Mouse (Mus musculus) cerebellum, adult 9-11 months (tissue): ENCODE measurements around the gene Plekhg1.

Experiments used
- DNase-seq: peaks from one replicate; pipeline ENCODE4 v3.0.0; 2022

Plekhg1 gene

GRCm38 (mm10) chr10:3972981-3973588, 232.9 kb downstream of the Plekhg1 start, which contains the start of gene Mthfd1l:
Gene Mthfd1l (plus strand): TSS chr10:3973118.
- DNase-seq = peak; percentile 94

DNA sequence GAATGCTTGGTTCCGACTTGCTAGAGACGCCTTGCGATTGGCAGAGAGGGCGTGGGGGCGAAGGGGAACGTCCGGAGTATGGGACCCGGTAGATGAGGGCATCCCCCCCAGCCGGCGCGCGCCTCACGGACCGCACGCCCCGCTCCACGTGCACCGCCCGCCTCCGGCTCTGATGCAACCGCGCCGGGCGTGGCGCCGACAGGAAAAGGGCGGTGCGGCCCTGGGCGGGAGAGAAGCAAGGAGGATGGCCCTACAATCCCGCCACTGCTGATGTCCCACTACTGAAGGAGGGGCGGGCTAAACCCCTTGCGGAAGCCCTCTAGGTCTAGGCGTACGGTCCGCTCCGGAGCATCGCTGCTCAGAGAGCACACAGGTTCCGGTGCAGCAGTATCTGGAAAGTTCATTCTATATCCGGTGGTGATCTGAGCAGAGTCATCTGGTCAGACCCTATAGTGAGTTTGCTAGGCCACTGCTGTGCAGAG, 233.5 kb downstream of the Plekhg1 start:
- DNase-seq = peak; percentile 92

GRCm38 (mm10) chr10:3974380-3974779, 234.2 kb downstream of the Plekhg1 start:
- peak; percentile 43 for DNase-seq

DNA sequence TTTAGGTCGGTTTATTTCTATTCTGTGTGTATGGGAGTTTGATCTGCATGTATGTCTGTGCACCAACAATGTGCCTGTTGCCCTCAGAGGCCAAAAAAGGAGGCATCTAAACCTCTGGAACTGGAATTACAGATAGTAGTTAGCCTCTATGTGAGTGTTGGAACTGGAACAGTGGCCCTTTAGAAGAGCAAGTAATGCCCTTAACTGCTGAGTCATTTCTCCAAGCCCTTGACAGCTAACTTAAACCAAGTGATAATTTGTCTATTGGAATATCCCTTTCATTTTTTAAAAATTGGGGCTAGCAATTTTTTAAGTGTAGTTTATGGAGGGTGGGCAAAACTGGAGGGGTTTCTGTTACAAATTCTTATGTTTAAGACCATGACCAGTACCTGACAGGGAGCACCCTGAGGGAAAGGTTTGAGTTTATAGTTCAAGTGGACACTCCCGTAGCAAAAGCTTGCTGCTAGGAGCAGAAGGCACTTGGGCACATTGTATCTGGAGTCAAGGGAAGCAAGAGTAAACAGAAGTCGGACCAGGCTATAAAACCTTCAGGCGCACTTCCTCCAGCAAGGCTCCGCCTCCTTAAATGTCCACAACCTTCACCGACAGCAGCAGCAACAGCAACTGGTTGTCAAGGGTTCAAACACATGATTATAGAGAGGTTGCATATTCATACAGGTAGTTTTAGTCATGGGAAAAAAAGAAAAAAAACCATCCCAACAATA, 235.9 kb downstream of the Plekhg1 start:
- peak; percentile 42 for DNase-seq

DNA sequence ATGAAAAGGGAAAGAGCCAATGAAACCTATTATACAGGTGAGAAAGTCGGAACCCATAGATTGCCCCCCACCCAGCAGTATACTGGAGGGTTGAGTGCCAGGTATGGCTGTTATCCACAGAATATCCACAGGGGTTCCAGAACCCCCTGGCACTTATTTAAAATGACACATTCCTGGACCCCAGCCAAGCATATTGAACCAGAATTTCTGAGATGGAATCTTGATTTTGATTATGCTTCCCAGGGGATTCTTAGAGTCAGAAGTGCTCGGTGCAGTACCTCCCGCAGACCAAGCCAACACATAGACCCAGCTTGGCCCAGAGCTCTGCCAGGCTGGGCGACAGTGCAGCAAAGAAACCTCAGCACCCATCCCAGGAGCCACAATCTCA, 236.5 kb downstream of the Plekhg1 start:
- DNase-seq = peak; percentile 50

- peak; percentile 61 for DNase-seq
Observed at GRCm38 (mm10) chr10:3978326-3978725, 238.2 kb downstream of the Plekhg1 start.

DNA sequence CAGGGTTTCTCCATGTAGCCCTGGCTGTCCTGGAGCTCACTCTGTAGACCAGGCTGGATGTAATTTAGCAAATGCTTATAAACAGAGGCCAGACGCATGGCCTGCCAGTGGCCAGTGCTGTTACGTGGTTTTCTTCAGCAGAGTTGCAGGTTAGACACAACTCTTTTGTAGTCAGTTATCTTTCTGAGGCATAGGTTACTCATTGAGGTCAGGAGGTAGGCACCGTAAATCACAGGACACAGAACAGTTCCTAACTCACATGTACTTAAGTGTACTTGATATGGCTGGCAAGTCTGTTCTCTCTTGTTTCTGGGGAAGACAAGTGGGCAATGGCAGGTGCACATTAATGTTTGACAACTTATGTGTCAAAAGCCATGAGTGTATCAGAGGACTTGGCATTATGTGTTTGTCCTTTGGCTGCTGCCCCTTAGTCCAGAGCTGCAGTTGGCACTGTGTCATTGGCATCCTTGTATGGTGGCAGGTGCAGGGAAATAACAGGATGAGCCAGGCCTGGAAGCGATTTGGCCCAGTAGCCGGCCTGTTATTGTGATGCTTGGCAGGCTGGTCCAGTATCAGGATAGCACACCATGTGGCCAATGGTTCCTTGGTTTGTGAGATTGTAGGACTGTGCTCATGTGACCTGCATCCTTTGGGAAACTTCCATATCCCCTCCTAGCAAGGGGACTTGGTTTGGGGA, 238.8 kb downstream of the Plekhg1 start:
- peak; percentile 99 for DNase-seq

- DNase-seq = peak; percentile 59
Observed at GRCm38 (mm10) chr10:3980231-3980630, 240.1 kb downstream of the Plekhg1 start.

DNA sequence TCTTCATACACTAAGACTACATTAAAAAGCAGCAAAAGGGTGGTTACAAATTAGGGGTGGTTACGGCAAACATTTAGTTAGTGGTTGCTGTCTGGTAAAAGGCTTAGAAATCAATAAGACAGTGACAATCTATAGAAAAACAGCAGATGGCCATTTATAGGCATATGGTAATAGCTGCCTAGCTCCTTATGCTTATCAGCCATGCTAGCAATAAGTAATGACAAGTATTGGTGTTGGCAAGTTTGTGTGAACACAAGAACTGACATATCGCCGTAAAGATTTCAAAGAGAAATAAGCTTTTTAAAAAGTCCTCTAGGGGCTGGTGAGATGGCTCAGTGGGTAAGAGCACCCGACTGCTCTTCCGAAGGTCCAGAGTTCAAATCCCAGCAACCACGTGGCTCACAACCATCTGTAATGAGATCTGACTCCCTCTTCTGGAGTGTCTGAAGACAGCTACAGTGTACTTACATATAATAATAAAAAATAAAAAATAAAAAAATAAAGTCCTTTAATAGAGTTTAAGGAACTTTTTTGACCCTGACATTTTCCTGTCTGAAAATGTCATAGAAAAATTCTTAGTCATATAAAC, 250.2 kb downstream of the Plekhg1 start:
- no peak for DNase-seq

GRCm38 (mm10) chr10:3993365-3994102, 253.4 kb downstream of the Plekhg1 start:
- DNase-seq = no peak

DNA sequence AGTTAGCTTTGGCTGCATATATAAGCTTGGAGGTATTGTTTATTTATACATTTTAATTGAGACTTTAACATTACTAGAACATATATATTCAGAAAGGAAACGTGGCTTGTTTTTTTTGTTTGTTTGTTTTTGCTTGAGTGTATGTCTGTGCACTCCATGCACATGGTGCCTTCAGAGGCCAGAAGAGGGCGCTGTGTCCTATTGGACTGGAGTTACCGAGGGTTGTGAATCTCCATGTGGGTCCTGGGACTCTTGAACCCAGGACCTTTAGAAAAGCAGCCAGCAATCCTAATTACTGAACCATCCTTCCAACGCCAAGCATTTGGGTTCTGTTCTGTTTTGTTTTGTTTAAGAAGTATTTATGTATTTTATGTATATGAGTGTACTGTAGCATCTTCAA, 255.1 kb downstream of the Plekhg1 start:
- DNase-seq = no peak

DNA sequence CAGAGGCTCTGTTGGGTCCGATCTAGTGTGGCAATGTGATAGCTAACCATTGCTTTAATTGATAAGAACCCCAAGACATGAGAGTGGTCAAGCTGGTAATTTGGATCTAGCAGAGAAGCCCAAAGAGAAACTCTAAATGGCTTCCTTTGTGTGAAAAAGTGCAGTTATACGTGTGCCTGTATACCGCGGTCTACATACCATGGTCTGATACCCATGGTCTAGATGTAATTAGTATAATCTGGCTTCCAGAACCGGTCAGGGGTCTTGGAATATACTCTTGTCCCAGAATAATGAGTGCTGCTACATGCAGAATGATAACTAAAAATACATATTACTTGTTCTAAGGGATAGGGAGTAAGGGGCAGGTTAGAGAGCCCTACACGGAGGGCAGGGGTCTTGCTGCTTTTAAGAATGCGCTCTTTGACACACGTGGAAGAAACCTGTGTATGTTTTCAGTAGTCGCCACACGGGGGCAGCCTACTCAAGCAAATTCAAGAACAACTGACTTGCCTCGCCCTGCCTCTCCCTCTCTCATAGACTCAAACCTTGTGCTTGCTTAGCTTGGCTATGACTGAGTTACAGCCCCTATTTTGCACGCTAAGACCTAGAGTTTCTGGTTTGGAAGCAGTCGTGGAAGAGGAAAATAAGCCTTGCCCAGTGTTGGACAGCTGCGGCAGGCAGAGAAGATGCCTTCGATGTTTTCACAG, 256.2 kb downstream of the Plekhg1 start:
- DNase-seq = peak; percentile 56

GRCm38 (mm10) chr10:3997851-3998426, 257.8 kb downstream of the Plekhg1 start:
- no peak for DNase-seq

- no peak for DNase-seq
Observed at GRCm38 (mm10) chr10:4002711-4003110, 262.5 kb downstream of the Plekhg1 start.

DNA sequence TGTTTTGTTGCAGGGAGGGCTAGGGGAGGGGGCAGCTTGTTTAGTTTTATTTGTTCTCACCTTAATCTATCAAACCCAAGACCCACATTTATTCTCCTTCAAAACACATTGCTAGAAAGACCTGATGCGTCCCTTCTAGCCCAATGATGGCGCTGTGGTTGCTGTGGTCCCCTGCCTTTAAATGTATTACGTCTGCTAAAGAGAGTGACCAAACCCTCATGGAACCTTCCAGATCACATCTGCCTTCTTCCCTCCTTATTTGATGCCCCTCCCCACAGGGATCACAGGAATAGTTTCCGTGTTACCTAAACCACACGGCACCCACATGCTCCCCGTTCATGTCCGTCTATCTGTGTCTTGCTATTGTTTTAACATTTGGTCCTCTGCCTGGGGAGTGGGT, 265.0 kb downstream of the Plekhg1 start:
- DNase-seq = no peak

DNA sequence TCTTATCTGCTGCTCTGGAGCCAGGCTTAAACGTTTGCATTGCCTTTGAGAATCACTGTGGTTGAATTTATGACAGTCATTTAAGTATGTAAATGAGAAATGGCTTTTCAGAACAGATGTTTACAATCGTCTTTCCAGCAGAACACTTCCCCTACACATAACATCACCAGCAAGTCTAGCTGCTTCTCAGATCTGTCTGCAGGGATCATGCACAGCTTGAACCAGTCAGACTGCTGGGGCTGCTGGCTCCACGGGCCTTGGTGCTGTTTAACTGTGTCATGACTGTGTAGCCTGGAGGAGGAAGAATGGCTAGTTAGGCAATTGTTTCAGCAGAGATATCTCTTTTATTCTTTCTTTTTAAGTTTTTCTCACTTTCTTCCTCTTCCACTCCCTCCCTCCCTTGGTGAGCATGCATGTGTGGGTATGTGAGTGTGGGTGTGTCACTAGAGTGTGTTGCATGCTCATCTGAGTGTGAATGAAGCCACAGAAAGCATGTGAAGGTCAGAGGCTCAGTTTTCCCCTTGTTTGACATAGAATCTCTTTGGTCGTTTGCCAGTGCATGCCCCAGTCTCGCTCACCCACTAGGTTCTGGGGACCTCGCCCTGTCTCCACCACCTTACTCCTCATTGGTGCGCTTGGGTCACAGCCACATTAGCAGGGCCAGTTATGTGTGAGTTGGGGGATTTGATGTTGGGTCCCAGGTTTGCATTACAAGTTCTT, 266.3 kb downstream of the Plekhg1 start:
- no peak for DNase-seq
